Mouse (Mus musculus) layer of hippocampus, adult 9-10 months (tissue): ENCODE data around the gene Tyms.
"Not testable (repeated sequence)": the region's sequence is repeated elsewhere in the genome, so short reads cannot be mapped to it uniquely, and the experiment has no call there.

Experiments
- DNase-seq: peaks from one replicate; pipeline ENCODE4 v3.0.0; 2022; ENCODE audit warnings: low spot score

The Tyms gene

GRCm38 (mm10) chr5:30103340-30103739, 29.9 kb upstream of the Tyms start:
- DNase-seq, result no peak

GRCm38 (mm10) chr5:30098260-30098659, 24.8 kb upstream of the Tyms start:
- DNase-seq, result no peak

- no peak for DNase-seq
Observed at GRCm38 (mm10) chr5:30095731-30096130, 22.3 kb upstream of the Tyms start.

GRCm38 (mm10) chr5:30094399-30094798, 21.0 kb upstream of the Tyms start:
- DNase-seq, result no peak

- no peak for DNase-seq
Observed at GRCm38 (mm10) chr5:30092701-30093100, 19.3 kb upstream of the Tyms start.

GRCm38 (mm10) chr5:30072377-30072776, 1.0 kb downstream of the Tyms start:
- no peak for DNase-seq

- DNase-seq, result no peak
Observed at GRCm38 (mm10) chr5:30071677-30072076, 1.7 kb downstream of the Tyms start.

GRCm38 (mm10) chr5:30067726-30068125, 5.7 kb downstream of the Tyms start:
- no peak for DNase-seq

- not testable (repeated sequence) for DNase-seq
Observed at GRCm38 (mm10) chr5:30059607-30060006, 13.8 kb downstream of the Tyms start.

GRCm38 (mm10) chr5:30058216-30058731, 15.1 kb downstream of the Tyms start:
- DNase-seq, result no peak

- DNase-seq, result not testable (repeated sequence)
Observed at GRCm38 (mm10) chr5:30039841-30040240, 33.6 kb downstream of the Tyms start.

- DNase-seq, result not testable (repeated sequence)
Observed at GRCm38 (mm10) chr5:30039324-30039723, 34.1 kb downstream of the Tyms start.

- DNase-seq, result not testable (repeated sequence)
Observed at GRCm38 (mm10) chr5:30037111-30037510, 36.3 kb downstream of the Tyms start.

GRCm38 (mm10) chr5:30035862-30036261, 37.6 kb downstream of the Tyms start:
- not testable (repeated sequence) for DNase-seq

- DNase-seq, result peak; percentile 29
Observed at GRCm38 (mm10) chr5:30014580-30014979, 58.8 kb downstream of the Tyms start.

GRCm38 (mm10) chr5:30012726-30013503, 60.5 kb downstream of the Tyms start, which contains the start of gene Il6:
Gene Il6 (plus strand): TSS chr5:30013114.
- peak; percentile 85 for DNase-seq
